Mouse (Mus musculus): Measurements from ENCODE around the gene Megf9.

Gene Megf9

DNA sequence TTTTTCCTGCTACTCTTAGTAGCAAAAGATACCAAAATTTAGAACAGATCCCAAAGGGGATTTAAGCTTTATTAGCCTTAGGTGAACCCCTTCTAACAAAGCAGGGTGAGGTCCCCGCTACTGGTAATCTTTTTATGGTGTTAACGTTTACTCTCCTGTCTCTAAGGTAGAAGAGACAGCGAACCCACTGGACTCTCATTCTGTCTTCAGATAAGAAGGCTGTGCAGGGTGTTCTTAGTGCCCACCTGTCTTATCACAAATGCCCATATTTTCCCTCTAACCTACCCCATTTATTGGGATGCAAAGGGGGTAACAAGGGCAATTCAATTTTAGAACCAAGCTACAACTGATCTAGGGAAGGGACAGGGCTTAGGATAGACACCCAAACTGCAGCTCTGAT is 6.2 kb downstream of the Megf9 start:
- DNase-seq (ENCODE audit: extremely low spot score, low read depth, low spot score) = no peak

DNA sequence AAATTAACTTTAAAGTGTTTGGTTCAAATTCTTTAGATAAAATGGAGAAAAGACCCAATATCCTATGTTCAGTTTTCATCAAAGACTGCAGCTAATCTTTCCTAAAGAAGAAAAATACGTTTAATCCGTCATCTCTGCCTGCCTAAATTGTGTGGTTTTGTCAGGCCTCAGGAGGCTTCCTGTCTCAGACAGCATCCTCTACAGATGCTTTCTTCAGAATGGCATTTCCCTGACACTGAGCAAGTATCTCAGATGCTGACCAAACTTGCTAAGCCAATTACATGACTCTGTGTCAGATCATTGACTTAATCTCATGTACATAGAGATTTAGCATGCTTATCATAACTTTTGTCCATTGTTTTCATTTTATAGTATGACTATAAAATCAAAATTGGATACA is 11.4 kb downstream of the Megf9 start:
- DNase-seq (ENCODE audit: extremely low spot score, low read depth, low spot score) = no peak

DNA sequence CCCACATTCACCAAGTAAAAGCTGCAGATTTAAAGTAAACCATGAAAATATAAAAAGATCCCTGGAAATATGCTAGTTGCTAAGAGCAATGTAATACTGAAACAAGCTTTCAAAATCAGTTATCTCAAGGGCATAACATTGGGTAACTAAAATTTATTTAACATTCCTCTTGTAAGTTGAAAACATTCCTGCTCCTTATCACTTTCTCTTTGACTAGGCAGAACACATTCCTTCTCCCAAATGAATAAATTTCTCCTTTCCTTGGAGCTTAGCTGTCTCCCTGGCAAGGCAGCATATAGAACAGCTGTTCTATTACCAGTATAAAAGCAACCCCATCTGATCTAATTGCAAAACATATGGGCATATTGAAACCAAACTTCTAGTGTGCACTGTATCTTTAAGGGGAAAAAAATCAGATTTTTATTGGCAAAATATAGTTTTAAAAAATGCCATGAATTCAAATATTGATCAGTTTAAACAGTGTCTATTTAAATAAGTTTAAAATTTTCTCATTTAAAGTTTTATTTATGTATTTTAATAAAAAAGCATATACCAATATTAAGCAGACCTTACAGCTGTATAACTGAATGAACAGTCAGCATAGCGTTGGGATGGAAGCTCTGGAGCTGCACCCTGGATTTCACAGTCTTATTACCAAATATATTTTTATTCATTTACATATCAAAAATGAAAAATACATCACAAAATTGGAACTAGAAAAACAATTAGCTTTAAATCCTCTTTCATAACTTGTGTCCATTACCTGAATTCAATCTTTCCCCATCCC is 13.1 kb downstream of the Megf9 start:
- no peak for DNase-seq (ENCODE audit: extremely low spot score, low read depth, low spot score)

- DNase-seq (ENCODE audit: extremely low spot score, low read depth, low spot score) = no peak
Observed at GRCm38 (mm10) chr4:70517646-70518045, 17.1 kb downstream of the Megf9 start.

- no peak for DNase-seq (ENCODE audit: extremely low spot score, low read depth, low spot score)
Observed at GRCm38 (mm10) chr4:70516289-70516688, 18.5 kb downstream of the Megf9 start.

DNA sequence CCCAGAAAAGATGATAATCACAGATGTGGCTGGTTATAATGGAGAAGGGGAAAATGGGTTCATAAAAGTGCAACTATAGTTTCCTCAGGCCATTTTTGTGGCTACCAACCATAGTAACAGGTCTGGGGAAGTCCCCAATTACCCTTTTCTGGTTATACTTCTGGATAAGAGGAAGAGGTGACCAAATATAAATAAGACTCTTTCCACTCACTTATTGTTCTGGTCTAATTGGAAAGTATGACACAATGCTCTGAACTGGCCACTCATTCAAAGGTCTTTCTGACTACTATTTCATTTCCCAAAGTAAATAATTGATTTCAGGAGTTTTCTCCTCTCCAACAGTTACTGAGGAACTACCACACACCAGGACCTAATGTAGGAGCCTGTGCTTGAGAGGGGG is 19.3 kb downstream of the Megf9 start:
- no peak for DNase-seq (ENCODE audit: extremely low spot score, low read depth, low spot score)

- DNase-seq (ENCODE audit: extremely low spot score, low read depth, low spot score) = no peak
Observed at GRCm38 (mm10) chr4:70509987-70510386, 24.8 kb downstream of the Megf9 start.

DNA sequence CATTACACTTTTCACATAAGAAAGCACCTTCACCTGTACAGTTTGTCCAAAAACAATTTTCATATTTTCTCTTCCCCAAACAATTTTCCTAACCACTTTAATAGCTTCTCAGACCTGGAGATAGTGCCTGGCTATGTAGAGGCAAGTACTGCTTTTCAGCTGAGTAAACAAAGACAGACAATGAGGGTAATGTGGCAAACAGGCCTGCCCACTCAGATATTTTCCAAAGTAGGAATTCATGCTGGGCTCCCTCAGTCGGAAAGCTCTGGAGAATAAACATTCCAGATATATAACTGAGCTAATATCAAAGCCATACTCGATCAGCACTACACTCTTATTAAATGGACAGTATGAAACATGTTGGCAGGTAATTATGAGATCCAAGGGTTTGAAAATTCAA is 25.2 kb downstream of the Megf9 start:
- no peak for DNase-seq (ENCODE audit: extremely low spot score, low read depth, low spot score)

DNA sequence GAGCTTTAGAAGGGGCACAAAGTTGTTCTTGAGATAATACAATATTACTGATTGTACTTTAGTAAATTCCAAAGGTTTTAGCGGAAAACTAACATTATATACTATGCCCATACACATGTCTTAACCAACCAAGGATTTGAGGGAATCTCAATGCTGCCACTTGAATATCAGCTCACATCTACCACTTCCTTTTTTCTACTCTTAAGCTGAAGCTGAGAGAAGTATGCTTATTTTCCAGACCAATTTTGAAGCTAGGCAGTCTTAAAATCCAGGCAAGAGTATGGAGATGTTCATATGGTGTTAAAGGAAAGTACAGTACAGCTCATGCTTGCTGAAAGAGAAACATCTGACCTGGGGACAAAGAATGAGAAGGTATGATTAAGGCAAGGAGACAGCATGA is 26.6 kb downstream of the Megf9 start:
- no peak for DNase-seq (ENCODE audit: extremely low spot score, low read depth, low spot score)

DNA sequence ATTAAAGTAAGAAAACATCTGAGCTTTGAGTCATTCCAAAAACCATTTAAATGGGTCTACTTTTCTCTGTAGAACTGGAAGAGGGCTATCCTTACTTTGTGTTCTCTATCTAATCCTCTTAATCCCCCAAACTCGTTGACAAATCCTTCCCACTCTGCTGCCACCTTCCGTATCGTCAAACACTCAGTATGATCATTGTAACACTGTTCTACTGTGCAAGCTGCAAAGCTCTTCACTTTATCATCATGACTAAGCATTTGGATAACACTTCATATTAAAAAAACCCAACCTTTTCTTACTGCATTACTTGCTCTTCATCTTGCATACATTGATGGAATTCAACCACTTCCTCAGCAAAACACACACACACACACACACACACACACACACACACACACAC is 28.8 kb downstream of the Megf9 start:
- no peak for DNase-seq (ENCODE audit: extremely low spot score, low read depth, low spot score)

DNA sequence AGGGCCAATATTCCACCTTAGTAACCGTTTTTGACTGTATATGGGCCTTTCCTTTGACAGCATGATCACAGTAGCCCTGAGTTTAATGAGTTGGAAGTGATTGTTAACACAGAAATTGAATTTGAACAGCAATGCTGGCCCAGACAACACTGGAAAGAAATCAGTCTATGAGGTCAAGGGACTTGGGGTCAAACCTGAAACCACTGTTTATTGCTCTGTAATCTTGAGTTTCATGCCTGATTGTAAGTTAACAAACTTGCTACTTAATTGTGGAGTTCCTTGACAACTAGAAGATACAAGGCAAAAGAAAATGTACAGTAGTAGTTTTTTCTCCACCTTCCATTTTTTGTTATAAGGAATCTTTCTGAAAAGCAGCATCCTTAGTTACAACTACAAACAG is 31.0 kb downstream of the Megf9 start:
- no peak for DNase-seq (ENCODE audit: extremely low spot score, low read depth, low spot score)

- no peak for DNase-seq (ENCODE audit: extremely low spot score, low read depth, low spot score)
Observed at GRCm38 (mm10) chr4:70499285-70499684, 35.5 kb downstream of the Megf9 start.

DNA sequence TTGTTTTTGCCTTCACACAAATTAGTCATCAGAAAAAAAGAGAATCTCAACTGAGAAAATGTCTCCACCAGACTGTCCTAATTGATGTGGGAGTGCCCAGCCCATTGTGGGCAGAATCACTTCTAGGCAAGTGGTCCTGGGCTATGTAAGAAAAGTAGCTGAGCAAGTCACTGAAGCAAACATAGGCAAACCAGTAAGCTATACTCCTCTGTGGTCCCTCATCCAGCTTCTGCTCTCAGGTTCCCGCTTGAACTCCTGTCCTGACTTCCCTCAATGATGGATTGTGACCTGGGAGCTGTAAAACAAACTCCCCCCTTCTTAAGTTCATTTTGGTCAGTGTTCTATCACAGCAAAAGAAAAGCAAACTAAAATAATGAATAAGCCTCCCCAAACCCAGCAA is 37.8 kb downstream of the Megf9 start:
- DNase-seq (ENCODE audit: extremely low spot score, low read depth, low spot score) = no peak

DNA sequence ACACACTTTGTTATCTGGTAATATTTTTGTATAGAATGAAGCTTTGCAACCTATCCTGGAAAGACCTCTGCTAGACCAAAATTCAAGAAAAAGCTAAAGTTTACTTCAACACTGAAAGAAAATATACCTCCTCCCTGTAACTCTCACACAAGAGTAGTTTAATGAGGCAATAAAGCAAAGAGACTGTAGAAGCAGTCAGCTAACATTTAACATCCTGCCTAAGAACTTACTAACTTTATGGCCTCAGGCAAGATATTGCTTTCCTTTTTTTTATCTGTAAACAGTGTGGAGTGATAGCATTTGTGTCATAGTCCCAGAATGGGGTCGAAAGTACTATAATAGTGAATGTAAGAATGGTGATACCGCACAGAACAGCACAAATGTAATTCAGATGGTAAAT is 45.0 kb downstream of the Megf9 start:
- DNase-seq (ENCODE audit: extremely low spot score, low read depth, low spot score) = no peak

GRCm38 (mm10) chr4:70488415-70488814 is 46.4 kb downstream of the Megf9 start:
- no peak for DNase-seq (ENCODE audit: extremely low spot score, low read depth, low spot score)

DNA sequence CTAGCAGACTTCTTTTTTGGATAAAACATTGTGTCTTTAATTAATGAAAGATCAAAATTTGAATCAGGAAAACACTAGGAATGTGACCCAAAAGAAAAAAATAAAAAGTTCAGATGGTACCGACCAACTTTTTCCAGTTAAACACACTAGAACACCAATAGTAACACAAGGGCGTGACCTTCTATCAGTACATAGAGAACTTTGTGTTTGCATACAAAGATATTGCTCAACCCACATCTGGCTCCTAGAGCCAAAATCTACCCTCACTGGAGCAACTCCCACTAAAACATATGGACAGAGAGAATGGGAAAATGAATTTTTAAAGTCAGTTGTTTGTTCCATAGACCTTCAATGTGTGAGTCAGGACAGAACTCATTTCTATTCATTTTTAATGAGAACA is 50.7 kb downstream of the Megf9 start:
- no peak for DNase-seq (ENCODE audit: extremely low spot score, low read depth, low spot score)

GRCm38 (mm10) chr4:70481931-70482330 is 52.9 kb downstream of the Megf9 start:
- DNase-seq (ENCODE audit: extremely low spot score, low read depth, low spot score) = no peak

GRCm38 (mm10) chr4:70471398-70471797 is 63.4 kb downstream of the Megf9 start:
- DNase-seq (ENCODE audit: extremely low spot score, low read depth, low spot score) = no peak

DNA sequence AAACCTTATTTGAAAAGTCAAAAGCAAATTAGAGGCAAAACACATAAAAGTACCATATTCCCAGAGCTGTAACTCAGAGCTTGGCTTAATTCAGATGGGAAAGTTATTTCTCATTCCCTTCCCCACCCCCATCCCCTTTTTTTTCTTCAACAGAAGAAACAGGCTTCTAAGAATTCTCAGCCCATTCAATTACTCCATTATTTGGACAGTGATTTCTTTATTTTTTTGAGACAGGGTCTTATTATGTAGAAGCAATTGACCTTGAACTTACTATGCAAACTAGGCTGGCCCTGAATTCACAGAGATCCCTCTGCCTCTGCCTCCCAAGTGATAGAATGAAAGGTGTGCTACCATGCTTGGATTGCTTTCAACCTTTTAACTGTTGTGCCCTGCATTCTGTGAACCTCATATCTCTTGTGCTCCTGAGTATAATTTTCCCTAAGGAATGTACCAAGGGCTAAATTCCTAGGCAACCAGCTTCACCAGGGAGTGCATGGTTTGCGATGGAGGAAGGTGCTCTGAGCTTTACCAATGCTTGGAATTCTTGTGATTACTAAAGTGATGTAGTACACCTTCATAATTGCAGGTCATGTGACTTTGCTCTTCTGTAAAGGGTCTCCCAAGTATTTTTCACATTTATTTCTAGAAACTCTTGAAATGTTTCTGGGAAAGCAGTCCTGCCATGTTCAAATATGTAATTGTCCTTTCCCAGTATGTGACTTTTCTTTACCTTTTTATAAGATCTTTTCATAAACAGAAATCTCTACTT is 68.7 kb downstream of the Megf9 start:
- DNase-seq (ENCODE audit: extremely low spot score, low read depth, low spot score) = no peak

DNA sequence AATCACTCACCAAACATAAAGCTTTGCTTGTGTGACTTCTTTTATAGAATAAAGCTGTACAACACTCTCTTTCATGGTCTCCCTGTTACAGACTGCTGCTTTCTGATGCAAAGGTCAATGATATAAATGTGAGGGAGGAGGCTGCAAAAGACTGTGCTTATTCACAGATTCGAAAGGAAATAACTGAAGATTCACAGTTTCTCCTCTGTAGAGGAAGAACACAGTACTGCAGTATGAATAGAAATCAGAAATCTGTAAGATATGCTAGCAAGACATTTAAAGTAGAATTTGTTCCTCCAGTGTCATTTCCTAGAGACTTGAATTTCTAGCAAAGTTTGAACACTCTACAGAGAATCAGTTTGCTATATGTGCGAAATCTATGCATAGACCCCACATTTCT is 71.5 kb downstream of the Megf9 start:
- no peak for DNase-seq (ENCODE audit: extremely low spot score, low read depth, low spot score)

DNA sequence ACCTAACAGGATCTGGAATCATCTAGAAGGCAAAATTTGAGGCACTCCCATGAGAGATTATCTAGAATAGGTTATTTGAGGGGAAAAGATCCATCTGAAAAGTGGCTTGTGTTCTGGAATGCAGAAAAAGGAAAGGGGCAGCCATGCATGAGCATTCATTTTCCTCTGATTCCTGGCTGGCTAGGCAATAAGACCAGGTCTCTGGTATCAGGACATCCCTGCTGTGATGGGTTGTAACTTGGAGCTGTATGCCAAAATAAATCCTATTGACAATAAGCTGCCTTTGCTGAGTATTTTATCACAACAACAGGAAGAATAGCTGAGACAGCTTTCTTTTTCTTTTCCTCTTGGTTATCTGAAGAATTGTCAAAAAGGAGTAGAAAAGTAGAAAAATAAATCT is 73.4 kb downstream of the Megf9 start:
- no peak for DNase-seq (ENCODE audit: extremely low spot score, low read depth, low spot score)

- no peak for DNase-seq (ENCODE audit: extremely low spot score, low read depth, low spot score)
Observed at GRCm38 (mm10) chr4:70452161-70452560, 82.6 kb downstream of the Megf9 start.

GRCm38 (mm10) chr4:70451750-70452149 is 83.0 kb downstream of the Megf9 start:
- DNase-seq (ENCODE audit: extremely low spot score, low read depth, low spot score) = peak; percentile 22
